In the genomic region with DNA sequence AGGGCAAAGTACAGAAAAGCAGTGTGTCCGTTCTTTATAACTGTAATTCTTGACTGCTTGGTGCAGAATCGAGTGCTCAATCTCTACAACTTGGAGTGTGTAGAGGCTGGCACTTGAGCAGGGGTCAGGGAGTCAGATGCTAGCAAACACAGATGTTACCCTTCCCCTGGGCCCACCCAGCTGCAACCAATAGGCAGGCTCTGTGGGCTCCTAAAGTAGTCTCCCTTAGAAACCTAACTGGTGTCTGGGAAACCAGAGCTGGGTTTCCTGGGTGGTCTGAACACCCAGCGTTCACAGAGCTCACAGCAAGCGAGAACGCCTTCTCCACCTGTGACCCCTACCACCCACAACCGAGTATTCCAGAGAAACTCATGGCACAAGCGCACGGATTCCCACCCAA, we compare ENCODE assay signal across 8 mouse cellular contexts. TPM values are rescaled to one million over a fixed set of nuclear protein-coding genes. Genes with fewer than 3 reads are reported as not detected.
DNase-seq lines count a peak whose midpoint lies in the region; ATAC-seq and TF ChIP-seq lines count a peak whose summit lies in the region.

No protein-coding gene starts in this region.

- H3K27me3 ChIP-seq in embryonic facial prominence, embryonic 15.5 days, result peaks cover 4% of the 10 kb centered on the region; the same call in 1 of the 2 replicates
- H3K27me3 ChIP-seq in intestine, embryonic 15.5 days (replicated peaks), result no peaks in the 10 kb centered on the region
- peaks cover 3% of the 10 kb centered on the region; the same call in 1 of the 2 replicates for H3K27me3 ChIP-seq in neural tube, embryonic 14.5 days (ENCODE audit: control insufficient read depth, insufficient read depth, low read length)
- no peaks in the 10 kb centered on the region for H3K27me3 ChIP-seq in cerebellum, adult 2 months (ENCODE audit: control insufficient read depth, insufficient read depth, low read length)

- H3K9ac ChIP-seq in embryonic facial prominence, embryonic 15.5 days, result 0 out of 2 replicates have a peak overlapping the region, but pooled peaks have one; percentile 39
- H3K9ac ChIP-seq in intestine, embryonic 15.5 days, result no peak overlapping the region
- no peak overlapping the region for H3K9ac ChIP-seq in neural tube, embryonic 14.5 days (replicated peaks; ENCODE audit: low read depth, low read length)

- H3K36me3 ChIP-seq in embryonic facial prominence, embryonic 15.5 days, result no peaks in the 10 kb centered on the region
- H3K36me3 ChIP-seq in intestine, embryonic 15.5 days, result no peaks in the 10 kb centered on the region
- H3K36me3 ChIP-seq in neural tube, embryonic 14.5 days (ENCODE audit: control insufficient read depth, insufficient read depth, low read length), result no peaks in the 10 kb centered on the region

- 0 out of 2 replicates have a peak, but pooled peaks have one; percentile 39 for ATAC-seq in embryonic facial prominence, embryonic 15.5 days (ENCODE audit: insufficient number of reproducible peaks, low FRiP score, low TSS enrichment, low read depth)
- 0 out of 2 replicates have a peak, but pooled peaks have one; percentile 7 for ATAC-seq in intestine, embryonic 15.5 days
- ATAC-seq in neural tube, embryonic 14.5 days (ENCODE audit: low read depth), result peak; percentile 26; the same call in 1 of the 2 replicates

- no peaks in the 10 kb centered on the region for H3K9me3 ChIP-seq in embryonic facial prominence, embryonic 15.5 days (replicated peaks)
- no peaks in the 10 kb centered on the region for H3K9me3 ChIP-seq in intestine, embryonic 15.5 days
- H3K9me3 ChIP-seq in neural tube, embryonic 14.5 days (ENCODE audit: control insufficient read depth, low read length), result no peaks in the 10 kb centered on the region

- peak; percentile 12 to 19 for DNase-seq in kidney, postnatal 4 days
- DNase-seq in kidney, postnatal 25 days, result no peak
- no peak for DNase-seq in spleen, postnatal 4 days (ENCODE audit: low spot score in 2 of 2)
- DNase-seq in testis, postnatal 14 days (ENCODE audit: low spot score), result no peak
- no peak for DNase-seq in cerebellum, adult 2 months

- H3K4me1 ChIP-seq in embryonic facial prominence, embryonic 15.5 days, result peaks cover 9% of the 10 kb centered on the region
- peaks cover 8% of the 10 kb centered on the region; the same call in 1 of the 2 replicates for H3K4me1 ChIP-seq in intestine, embryonic 15.5 days (replicated peaks)
- peaks cover 8% of the 10 kb centered on the region; the same call in 1 of the 2 replicates for H3K4me1 ChIP-seq in neural tube, embryonic 14.5 days (ENCODE audit: control insufficient read depth, insufficient read depth, low read length)
- H3K4me1 ChIP-seq in cerebellum, adult 2 months (ENCODE audit: control insufficient read depth, insufficient read depth, low read length), result peaks cover 8% of the 10 kb centered on the region

- no peak for TF ChIP-seq CTCF in cerebellum, adult 2 months (IDR thresholded peaks at IDR 0.05; ENCODE audit: borderline replicate concordance, insufficient read depth, low read depth, low read length)

- H3K4me3 ChIP-seq in embryonic facial prominence, embryonic 15.5 days (replicated peaks), result peak overlapping the region; percentile 61
- peak overlapping the region; percentile 64 for H3K4me3 ChIP-seq in intestine, embryonic 15.5 days (replicated peaks)
- H3K4me3 ChIP-seq in neural tube, embryonic 14.5 days (ENCODE audit: low read depth, low read length), result no peak overlapping the region
- no peak overlapping the region for H3K4me3 ChIP-seq in cerebellum, adult 2 months (replicated peaks; ENCODE audit: insufficient read depth, low read depth, low read length)

- no peak overlapping the region for H3K27ac ChIP-seq in embryonic facial prominence, embryonic 15.5 days (replicated peaks)
- H3K27ac ChIP-seq in intestine, embryonic 15.5 days, result peak overlapping the region; percentile 73; the same call in 1 of the 2 replicates
- no peak overlapping the region for H3K27ac ChIP-seq in neural tube, embryonic 14.5 days (ENCODE audit: low read depth, low read length)
- no peak overlapping the region for H3K27ac ChIP-seq in cerebellum, adult 2 months (ENCODE audit: insufficient read depth, low read length)

- H3K4me2 ChIP-seq in embryonic facial prominence, embryonic 15.5 days (replicated peaks), result peak overlapping the region; percentile 96
- H3K4me2 ChIP-seq in intestine, embryonic 15.5 days (replicated peaks), result peak overlapping the region; percentile 88
- H3K4me2 ChIP-seq in neural tube, embryonic 14.5 days (ENCODE audit: low read depth, low read length), result peak overlapping the region; percentile 97

- 25% methylated on average over 8 of the region's 8 CpGs for WGBS in embryonic facial prominence, embryonic 15.5 days
- WGBS in intestine, embryonic 15.5 days, result 15% methylated on average over 8 of the region's 8 CpGs
- 18% methylated on average over 8 of the region's 8 CpGs for WGBS in neural tube, embryonic 14.5 days
- WGBS in cerebellum, adult 2 months, result 48% methylated on average over 8 of the region's 8 CpGs

- TF ChIP-seq POLR2A in cerebellum, adult 2 months (IDR thresholded peaks at IDR 0.05; ENCODE audit: borderline replicate concordance, insufficient read depth, low read length), result no peak

RNA-seq across cellular contexts. Expression of a gene that starts 1.1 kb away (rescaled TPM):
- polyA plus RNA-seq in embryonic facial prominence, embryonic 15.5 days (2015; fragmentation: Nextera tagmentation; extraction: Ambion mirVana), result 14.7 and 15.4 TPM in 2 replicates
- 15.6 and 18.1 TPM in 2 replicates for polyA plus RNA-seq in intestine, embryonic 15.5 days (2015; fragmentation: Nextera tagmentation; extraction: Ambion mirVana)
- 28.2 and 32.7 TPM in 2 replicates for polyA plus RNA-seq in neural tube, embryonic 14.5 days (2014; fragmentation: Nextera tagmentation; extraction: Ambion mirVana)
- polyA plus RNA-seq in cerebellum, adult 2 months (2012; rRNA removed), result 6.5 and 8.7 TPM in 2 replicates

RNA-seq across cellular contexts. Expression of a gene that starts 57.7 kb away (rescaled TPM):
- polyA plus RNA-seq in embryonic facial prominence, embryonic 15.5 days (2015; fragmentation: Nextera tagmentation; extraction: Ambion mirVana), result 25.9 and 27.0 TPM in 2 replicates
- 34.0 and 35.7 TPM in 2 replicates for polyA plus RNA-seq in intestine, embryonic 15.5 days (2015; fragmentation: Nextera tagmentation; extraction: Ambion mirVana)
- 32.1 and 34.4 TPM in 2 replicates for polyA plus RNA-seq in neural tube, embryonic 14.5 days (2014; fragmentation: Nextera tagmentation; extraction: Ambion mirVana)
- 19.2 and 19.8 TPM in 2 replicates for polyA plus RNA-seq in cerebellum, adult 2 months (2012; rRNA removed)

RNA-seq across cellular contexts. Expression of a gene that starts 57.8 kb away (rescaled TPM):
- polyA plus RNA-seq in embryonic facial prominence, embryonic 15.5 days (2015; fragmentation: Nextera tagmentation; extraction: Ambion mirVana), result 25.7 and 27.3 TPM in 2 replicates
- 22.2 and 22.5 TPM in 2 replicates for polyA plus RNA-seq in intestine, embryonic 15.5 days (2015; fragmentation: Nextera tagmentation; extraction: Ambion mirVana)
- 83.6 and 96.9 TPM in 2 replicates for polyA plus RNA-seq in neural tube, embryonic 14.5 days (2014; fragmentation: Nextera tagmentation; extraction: Ambion mirVana)
- 42.9 and 46.8 TPM in 2 replicates for polyA plus RNA-seq in cerebellum, adult 2 months (2012; rRNA removed)

Comparison
In these comparisons a context has a peak if more than half of its experiments do, and no peak if none do; other contexts are left out.
1. DNase-seq: peak in kidney, postnatal 4 days (2 of 2); none in kidney, postnatal 25 days (0 of 2), spleen, postnatal 4 days (0 of 2), testis, postnatal 14 days (single experiment) and cerebellum, adult 2 months (0 of 2).
2. H3K4me3 ChIP-seq: peak in embryonic facial prominence, embryonic 15.5 days (single experiment) and intestine, embryonic 15.5 days (single experiment); none in neural tube, embryonic 14.5 days (single experiment) and cerebellum, adult 2 months (single experiment).
3. Peak in every context shown above with its lines, with median percentiles within 50 percentile points of each other: ATAC-seq and H3K4me2 ChIP-seq.